Mouse (Mus musculus): ENCODE data around the gene Kcnb1.

Kcnb1 gene

GRCm38 (mm10) chr2:167190076-167190399 lies at the start of gene Kcnb1:
Gene Kcnb1 (minus strand): TSS chr2:167190155.
- no peaks in the 10 kb centered on the region for H3K9me3 ChIP-seq (ENCODE audit: low read length)
- no peak for TF ChIP-seq POU5F1 (IDR thresholded peaks at IDR 0.05; ENCODE audit: borderline replicate concordance, low read length)
- TF ChIP-seq NANOG (IDR thresholded peaks at IDR 0.05; ENCODE audit: borderline replicate concordance, low read length): no peak
- TF ChIP-seq CTCF (conservative IDR thresholded peaks at IDR 0.05; ENCODE audit: low read length): no peak
- peaks cover 33% of the 10 kb centered on the region for H3K4me1 ChIP-seq (replicated peaks; ENCODE audit: low read depth, low read length)
- H3K36me3 ChIP-seq (ENCODE audit: insufficient read depth, low read length): 0 out of 2 replicates have a peak, but pooled peaks cover 2% of the 10 kb centered on the region
- H3K4me3 ChIP-seq (replicated peaks; ENCODE audit: low read length): peak within 1 kb of the TSS; percentile 80
- H3K27me3 ChIP-seq (ENCODE audit: insufficient read depth, low read length): peaks cover 72% of the 10 kb centered on the region

GRCm38 (mm10) chr2:167239262-167239661 lies 49.3 kb upstream of the Kcnb1 start:
- H3K27me3 ChIP-seq (ENCODE audit: insufficient read depth, low read length): peaks cover 46% of the 10 kb centered on the region
- peaks cover 35% of the 10 kb centered on the region for H3K4me1 ChIP-seq (replicated peaks; ENCODE audit: low read depth, low read length)
- TF ChIP-seq NANOG (IDR thresholded peaks at IDR 0.05; ENCODE audit: borderline replicate concordance, low read length) (no peak), POU5F1 (IDR thresholded peaks at IDR 0.05; ENCODE audit: borderline replicate concordance, low read length) (no peak), CTCF (conservative IDR thresholded peaks at IDR 0.05; ENCODE audit: low read length) (no peak)
- no peaks in the 10 kb centered on the region for H3K36me3 ChIP-seq (ENCODE audit: insufficient read depth, low read length)
- H3K4me3 ChIP-seq (replicated peaks; ENCODE audit: low read length): no peak overlapping the region
- no peaks in the 10 kb centered on the region for H3K9me3 ChIP-seq (ENCODE audit: low read length)

- Histone ChIP-seq H3K9me3 (ENCODE audit: low read length) (no peaks in the 10 kb centered on the region), H3K36me3 (ENCODE audit: insufficient read depth, low read length) (no peaks in the 10 kb centered on the region), H3K4me1 (replicated peaks; ENCODE audit: low read depth, low read length) (peaks cover 53% of the 10 kb centered on the region), H3K4me3 (replicated peaks; ENCODE audit: low read length) (no peak overlapping the region), H3K27me3 (ENCODE audit: insufficient read depth, low read length) (peaks cover 43% of the 10 kb centered on the region)
- peak; percentile 88 for TF ChIP-seq CTCF (conservative IDR thresholded peaks at IDR 0.05; ENCODE audit: low read length)
- no peak for TF ChIP-seq POU5F1 (IDR thresholded peaks at IDR 0.05; ENCODE audit: borderline replicate concordance, low read length)
- TF ChIP-seq NANOG (IDR thresholded peaks at IDR 0.05; ENCODE audit: borderline replicate concordance, low read length): no peak
Measured at GRCm38 (mm10) chr2:167237224-167237623, 47.3 kb upstream of the Kcnb1 start.

GRCm38 (mm10) chr2:167236174-167236573 lies 46.2 kb upstream of the Kcnb1 start:
- Histone ChIP-seq H3K4me1 (replicated peaks; ENCODE audit: low read depth, low read length) (peaks cover 63% of the 10 kb centered on the region), H3K36me3 (ENCODE audit: insufficient read depth, low read length) (no peaks in the 10 kb centered on the region), H3K27me3 (ENCODE audit: insufficient read depth, low read length) (peaks cover 33% of the 10 kb centered on the region), H3K4me3 (replicated peaks; ENCODE audit: low read length) (no peak overlapping the region), H3K9me3 (ENCODE audit: low read length) (no peaks in the 10 kb centered on the region)
- no peak for TF ChIP-seq CTCF (conservative IDR thresholded peaks at IDR 0.05; ENCODE audit: low read length)
- no peak for TF ChIP-seq NANOG (IDR thresholded peaks at IDR 0.05; ENCODE audit: borderline replicate concordance, low read length)
- no peak for TF ChIP-seq POU5F1 (IDR thresholded peaks at IDR 0.05; ENCODE audit: borderline replicate concordance, low read length)

- no peaks in the 10 kb centered on the region for H3K9me3 ChIP-seq (ENCODE audit: low read length)
- H3K4me3 ChIP-seq (replicated peaks; ENCODE audit: low read length): peak overlapping the region; percentile 52
- H3K27me3 ChIP-seq (ENCODE audit: insufficient read depth, low read length): peaks cover 26% of the 10 kb centered on the region
- H3K4me1 ChIP-seq (replicated peaks; ENCODE audit: low read depth, low read length): peaks cover 64% of the 10 kb centered on the region
- TF ChIP-seq NANOG (IDR thresholded peaks at IDR 0.05; ENCODE audit: borderline replicate concordance, low read length) (no peak), POU5F1 (IDR thresholded peaks at IDR 0.05; ENCODE audit: borderline replicate concordance, low read length) (no peak), CTCF (conservative IDR thresholded peaks at IDR 0.05; ENCODE audit: low read length) (no peak)
- no peaks in the 10 kb centered on the region for H3K36me3 ChIP-seq (ENCODE audit: insufficient read depth, low read length)
Measured at GRCm38 (mm10) chr2:167235338-167236018, 45.5 kb upstream of the Kcnb1 start.

GRCm38 (mm10) chr2:167233771-167234170 lies 43.8 kb upstream of the Kcnb1 start:
- TF ChIP-seq CTCF (conservative IDR thresholded peaks at IDR 0.05; ENCODE audit: low read length): no peak
- no peak for TF ChIP-seq POU5F1 (IDR thresholded peaks at IDR 0.05; ENCODE audit: borderline replicate concordance, low read length)
- TF ChIP-seq NANOG (IDR thresholded peaks at IDR 0.05; ENCODE audit: borderline replicate concordance, low read length): no peak
- Histone ChIP-seq H3K4me1 (replicated peaks; ENCODE audit: low read depth, low read length) (peaks cover 70% of the 10 kb centered on the region), H3K27me3 (ENCODE audit: insufficient read depth, low read length) (peaks cover 9% of the 10 kb centered on the region), H3K36me3 (ENCODE audit: insufficient read depth, low read length) (no peaks in the 10 kb centered on the region), H3K4me3 (replicated peaks; ENCODE audit: low read length) (peak overlapping the region; percentile 50), H3K9me3 (ENCODE audit: low read length) (no peaks in the 10 kb centered on the region)

- H3K4me1 ChIP-seq (replicated peaks; ENCODE audit: low read depth, low read length): peaks cover 71% of the 10 kb centered on the region
- H3K9me3 ChIP-seq (ENCODE audit: low read length): no peaks in the 10 kb centered on the region
- H3K36me3 ChIP-seq (ENCODE audit: insufficient read depth, low read length): no peaks in the 10 kb centered on the region
- no peak overlapping the region for H3K4me3 ChIP-seq (replicated peaks; ENCODE audit: low read length)
- no peak for TF ChIP-seq CTCF (conservative IDR thresholded peaks at IDR 0.05; ENCODE audit: low read length)
- TF ChIP-seq POU5F1 (IDR thresholded peaks at IDR 0.05; ENCODE audit: borderline replicate concordance, low read length): no peak
- no peak for TF ChIP-seq NANOG (IDR thresholded peaks at IDR 0.05; ENCODE audit: borderline replicate concordance, low read length)
- peaks cover 5% of the 10 kb centered on the region; the same call in 1 of the 2 replicates for H3K27me3 ChIP-seq (ENCODE audit: insufficient read depth, low read length)
Measured at GRCm38 (mm10) chr2:167233009-167233335, 43.0 kb upstream of the Kcnb1 start.

- no peaks in the 10 kb centered on the region for H3K36me3 ChIP-seq (ENCODE audit: insufficient read depth, low read length)
- TF ChIP-seq CTCF (conservative IDR thresholded peaks at IDR 0.05; ENCODE audit: low read length) (no peak), POU5F1 (IDR thresholded peaks at IDR 0.05; ENCODE audit: borderline replicate concordance, low read length) (no peak), NANOG (IDR thresholded peaks at IDR 0.05; ENCODE audit: borderline replicate concordance, low read length) (no peak)
Measured at GRCm38 (mm10) chr2:167232132-167233008, 42.4 kb upstream of the Kcnb1 start.

More at GRCm38 (mm10) chr2:167232132-167233008, 42.4 kb upstream of the Kcnb1 start:
- Histone ChIP-seq H3K4me3 (replicated peaks; ENCODE audit: low read length) (peak overlapping the region; percentile 23; the same call in 1 of the 2 replicates), H3K27me3 (ENCODE audit: insufficient read depth, low read length) (no peaks in the 10 kb centered on the region), H3K4me1 (replicated peaks; ENCODE audit: low read depth, low read length) (peaks cover 71% of the 10 kb centered on the region), H3K9me3 (ENCODE audit: low read length) (no peaks in the 10 kb centered on the region)
